Mouse (Mus musculus): ENCODE measurements at regions not wholly inside any gene's neighbourhood (a gene's known extent, or its start where the extent isn't known, plus 50 kb on each side); places are given as distances from the start of the nearest gene placed in this dataset.

- no peak for TF ChIP-seq CTCF (IDR thresholded peaks at IDR 0.05; ENCODE audit: borderline replicate concordance, insufficient read depth, low read depth, low read length)
- no peak for TF ChIP-seq POLR2A (IDR thresholded peaks at IDR 0.05; ENCODE audit: borderline replicate concordance, insufficient read depth, low read length)
Observed at GRCm38 (mm10) chr2:131773691-131774090, 85.9 kb downstream of the Erv3 start.

Data from cerebellum, adult 2 months (tissue).